ENCODE assay signal across 24 mouse cellular contexts in the genomic region with DNA sequence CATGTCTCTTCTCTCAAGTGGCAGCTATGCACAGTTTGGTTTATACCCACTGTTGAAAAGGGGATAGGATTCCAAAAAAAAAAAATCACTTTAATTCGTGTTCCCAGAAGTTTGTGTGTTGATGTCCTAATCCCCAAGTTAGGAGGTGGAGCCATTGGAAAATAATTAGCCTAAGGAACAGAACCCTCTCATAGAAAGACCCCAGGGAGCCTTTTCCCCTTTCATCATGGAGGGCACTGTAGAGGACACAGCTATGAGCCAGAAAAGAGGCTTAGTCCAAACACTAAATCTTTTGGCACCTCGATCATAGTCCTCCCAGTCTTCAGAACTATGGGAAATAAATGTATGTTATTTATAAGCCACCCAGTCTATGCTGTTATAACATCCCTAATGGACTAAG. TPM values are rescaled to one million over a fixed set of nuclear protein-coding genes. Genes with fewer than 3 reads are reported as not detected.
DNase-seq lines count a peak whose midpoint lies in the region; ATAC-seq and TF ChIP-seq lines count a peak whose summit lies in the region.
"Had no signal": no experiment of that assay in that cellular context is flagged by ENCODE, and none has a peak within 500 bp of the region (broad histone marks: within the 10 kb centered on the region; RNA-seq: fewer than 3 reads in every experiment).

No protein-coding gene starts in this region.

- H3K9ac ChIP-seq in forebrain, embryonic 11.5 days (ENCODE audit: low read length) = no peak overlapping the region
- H3K9ac ChIP-seq in forebrain, embryonic 15.5 days (replicated peaks) = no peak overlapping the region
- H3K9ac ChIP-seq: embryonic facial prominence, embryonic 13.5 days; hindbrain, embryonic 14.5 days had no signal

- H3K4me2 ChIP-seq in forebrain, embryonic 11.5 days (ENCODE audit: low read depth, low read length, severe bottlenecking) = no peak overlapping the region
- H3K4me2 ChIP-seq in forebrain, embryonic 15.5 days (replicated peaks) = no peak overlapping the region
- H3K4me2 ChIP-seq: embryonic facial prominence, embryonic 13.5 days; heart, embryonic 11.5 days; hindbrain, embryonic 14.5 days had no signal

- no peak overlapping the region; the same call in 1 of the 2 replicates for H3K27ac ChIP-seq in forebrain, embryonic 11.5 days (ENCODE audit: low read depth, low read length)
- 0 out of 2 replicates have a peak overlapping the region, but pooled peaks have one; percentile 8 for H3K27ac ChIP-seq in forebrain, embryonic 15.5 days (replicated peaks)
- H3K27ac ChIP-seq: embryonic facial prominence, embryonic 10.5 days; embryonic facial prominence, embryonic 13.5 days; gastrocnemius, adult 2 months; hindbrain, embryonic 14.5 days; hindbrain, postnatal 0 days had no signal

- DNase-seq in brain, embryonic 14.5 days (ENCODE audit: low read depth) = peak; percentile 79
- no peak for DNase-seq in forebrain, embryonic 11.5 days (ENCODE audit: low spot score)
- no peak for DNase-seq in spleen, postnatal 10 days (ENCODE audit: low spot score in 2 of 2)
- DNase-seq in testis, postnatal 14 days (ENCODE audit: low spot score) = no peak
- DNase-seq in thymus, postnatal 36 days = no peak
- DNase-seq: adrenal gland, adult 2 months; adrenal gland, postnatal 14 days; cerebellum, adult 11-12 months; cerebellum, adult 8-10 months; cerebellum, postnatal 10 days; cerebellum, postnatal 36 days; embryo, embryonic 11 days; gastrocnemius, adult 2 months; gastrocnemius, postnatal 14 days had no signal

- H3K9me3 ChIP-seq in forebrain, embryonic 11.5 days (ENCODE audit: control insufficient read depth, low read length) = no peaks in the 10 kb centered on the region
- H3K9me3 ChIP-seq in forebrain, embryonic 15.5 days = no peaks in the 10 kb centered on the region
- H3K9me3 ChIP-seq: embryonic facial prominence, embryonic 10.5 days; embryonic facial prominence, embryonic 13.5 days had no signal

- no peaks in the 10 kb centered on the region for H3K36me3 ChIP-seq in forebrain, embryonic 11.5 days (ENCODE audit: control insufficient read depth, insufficient read depth, low read length)
- no peaks in the 10 kb centered on the region for H3K36me3 ChIP-seq in forebrain, embryonic 15.5 days
- H3K36me3 ChIP-seq: embryonic facial prominence, embryonic 10.5 days; embryonic facial prominence, embryonic 13.5 days had no signal

- WGBS in forebrain, embryonic 11.5 days = 18% methylated on average over 2 of the region's 2 CpGs
- 7% methylated on average over 2 of the region's 2 CpGs for WGBS in forebrain, embryonic 15.5 days

- H3K4me3 ChIP-seq in forebrain, embryonic 11.5 days (ENCODE audit: low read depth, low read length) = no peak overlapping the region
- H3K4me3 ChIP-seq in forebrain, embryonic 15.5 days = no peak overlapping the region
- H3K4me3 ChIP-seq: embryonic facial prominence, embryonic 10.5 days; embryonic facial prominence, embryonic 13.5 days; erythroblast, embryonic 14.5 days; gastrocnemius, adult 2 months had no signal

- TF ChIP-seq POLR2A in brain, embryonic 14.5 days (IDR thresholded peaks at IDR 0.05; ENCODE audit: borderline replicate concordance, extremely low read depth, insufficient read depth, insufficient read length, poor library complexity, severe bottlenecking) = no peak

- ATAC-seq in forebrain, embryonic 11.5 days (replicated peaks; ENCODE audit: low FRiP score) = peak; percentile 54
- peak; percentile 19; the same call in 1 of the 2 replicates for ATAC-seq in forebrain, embryonic 15.5 days (replicated peaks)
- ATAC-seq: CD4-positive, CD25-positive, alpha-beta regulatory T cell, adult 4 months; hindbrain, postnatal 0 days; inflammation-experienced regulatory T-cells, adult 6 months; intestine, embryonic 16.5 days had no signal

- H3K27me3 ChIP-seq in forebrain, embryonic 11.5 days (ENCODE audit: control insufficient read depth, insufficient read depth, low read length) = no peaks in the 10 kb centered on the region
- H3K27me3 ChIP-seq in forebrain, embryonic 15.5 days = no peaks in the 10 kb centered on the region
- H3K27me3 ChIP-seq: embryonic facial prominence, embryonic 13.5 days had no signal

- no peak for TF ChIP-seq CTCF in brain, embryonic 14.5 days (IDR thresholded peaks at IDR 0.05; ENCODE audit: borderline replicate concordance, extremely low read depth, insufficient read depth, insufficient read length)

- H3K4me1 ChIP-seq in forebrain, embryonic 11.5 days (replicated peaks; ENCODE audit: control insufficient read depth, insufficient read depth, low read length) = peaks cover 4% of the 10 kb centered on the region; the same call in 1 of the 2 replicates
- peaks cover 8% of the 10 kb centered on the region for H3K4me1 ChIP-seq in forebrain, embryonic 15.5 days
- H3K4me1 ChIP-seq: embryonic facial prominence, embryonic 10.5 days had no signal

RNA-seq across cellular contexts. Expression of a gene that starts 44.8 kb away (rescaled TPM):
- 17.8 and 20.1 TPM in 2 replicates for polyA plus RNA-seq in brain, embryonic 14.5 days (2012; rRNA removed)
- 20.8 and 22.9 TPM in 2 replicates for polyA plus RNA-seq in forebrain, embryonic 11.5 days (2014; fragmentation: Nextera tagmentation; extraction: Ambion mirVana)
- polyA plus RNA-seq in forebrain, embryonic 15.5 days (2015; fragmentation: Nextera tagmentation; extraction: Ambion mirVana) = 8.4 and 9.4 TPM in 2 replicates

RNA-seq across cellular contexts. Expression of a gene that starts 46.8 kb away (rescaled TPM):
- polyA plus RNA-seq in brain, embryonic 14.5 days (2012; rRNA removed) = 0.06 and 0.12 TPM in 2 replicates
- polyA plus RNA-seq in forebrain, embryonic 11.5 days (2014; fragmentation: Nextera tagmentation; extraction: Ambion mirVana) = 0.24 and 0.29 TPM in 2 replicates
- polyA plus RNA-seq in forebrain, embryonic 15.5 days (2015; fragmentation: Nextera tagmentation; extraction: Ambion mirVana) = 0.08 and 0.13 TPM in 2 replicates
- polyA plus RNA-seq: adrenal gland, adult 2 months; CD4-positive, CD25-positive, alpha-beta regulatory T cell, adult 4 months; erythroblast, embryonic 14.5 days had no signal
